ENCODE assay signal across 8 mouse cellular contexts in genomic region chr12:105025271-105025946, GRCm38 (mm10). TPM values are rescaled to one million over a fixed set of nuclear protein-coding genes. Genes with fewer than 3 reads are reported as not detected.
DNase-seq lines count a peak whose midpoint lies in the region; ATAC-seq and TF ChIP-seq lines count a peak whose summit lies in the region.

No protein-coding gene starts in this region.

- intact Hi-C loops in gastrocnemius, postnatal 36 days (cut with DNase I), result loop anchor here (1.0 to 10.0 kb wide), 2 partner anchors 73 to 201 kb away; no protein-coding TSS in a partner anchor

- H3K9ac ChIP-seq in liver, postnatal 0 days (replicated peaks), result no peak overlapping the region; the same call in 1 of the 2 replicates

- TF ChIP-seq EP300 in liver, postnatal 0 days (IDR thresholded peaks at IDR 0.05; ENCODE audit: low read depth), result peak; percentile 96

- H3K27ac ChIP-seq in liver, postnatal 0 days (ENCODE audit: low read depth), result peak overlapping the region; percentile 91

- H3K4me1 ChIP-seq in liver, postnatal 0 days (ENCODE audit: insufficient read depth), result peaks cover 31% of the 10 kb centered on the region

- peak; percentile 75 for ATAC-seq in liver, postnatal 0 days

- no peaks in the 10 kb centered on the region for H3K27me3 ChIP-seq in liver, postnatal 0 days (ENCODE audit: insufficient read depth, low read length)

- H3K4me2 ChIP-seq in liver, postnatal 0 days (ENCODE audit: low read depth, low read length), result peak overlapping the region; percentile 61

- no peak overlapping the region for H3K4me3 ChIP-seq in liver, postnatal 0 days (ENCODE audit: low read depth, low read length)

- TF ChIP-seq CTCF in liver, postnatal 0 days (IDR thresholded peaks at IDR 0.05; ENCODE audit: low read depth), result peak; percentile 91

- H3K9me3 ChIP-seq in liver, postnatal 0 days (ENCODE audit: low read length), result no peaks in the 10 kb centered on the region

- WGBS in liver, postnatal 0 days (ENCODE audit: insufficient replicate concordance), result 28% methylated on average over 8 of the region's 8 CpGs

- peaks cover 10% of the 10 kb centered on the region for H3K36me3 ChIP-seq in liver, postnatal 0 days (replicated peaks; ENCODE audit: insufficient read depth, low read length)

- peak; percentile 61 to 75 for DNase-seq in CD8-positive naive resting alpha-beta T cell, adult 2 months (ENCODE audit: low read depth in 2 of 2, low spot score in 2 of 2)
- peak; percentile 82 for DNase-seq in R1 (ENCODE audit: low read depth, low spot score)
- DNase-seq in cerebellum, postnatal 36 days, result peak; percentile 66 to 73
- peak; percentile 34 to 62 for DNase-seq in gastrocnemius, postnatal 36 days
- peak; percentile 67 to 90 for DNase-seq in kidney, postnatal 25 days
- DNase-seq in liver, postnatal 0 days, result peak; percentile 82
- peak; percentile 58 for DNase-seq in retina, adult 2 months (ENCODE audit: low read depth, low spot score)
- peak; percentile 68 to 73 for DNase-seq in thymus, postnatal 36 days

RNA-seq across cellular contexts. Expression of gene Glrx5, which starts 7.1 kb away (rescaled TPM):
- 10 to 100 TPM; 57.9 to 61.2 TPM for total RNA-seq in gastrocnemius, postnatal 36 days (2021)
- polyA plus RNA-seq in liver, postnatal 0 days (2015; fragmentation: Nextera tagmentation; extraction: Ambion mirVana), result 349 and 355 TPM in 2 replicates

RNA-seq across cellular contexts. Expression of gene Syne3, which starts 15.8 kb away (rescaled TPM):
- total RNA-seq in gastrocnemius, postnatal 36 days (2021), result 1 to 10 TPM; 3.1 to 3.8 TPM
- polyA plus RNA-seq in liver, postnatal 0 days (2015; fragmentation: Nextera tagmentation; extraction: Ambion mirVana), result 1.3 and 2.3 TPM in 2 replicates
